Mouse (Mus musculus) stomach, postnatal 0 days (tissue): ENCODE data around the gene Uhrf1.

Experiments
- CTCF ChIP-seq: IDR thresholded peaks from 2 replicates; pipeline ENCODE4 v1.5.1; 2016; ENCODE audit warnings: antibody characterized with exemption, low read depth, mild to moderate bottlenecking, moderate library complexity
- EP300 ChIP-seq: optimal IDR thresholded peaks from 2 replicates; pipeline ENCODE3; 2016; ENCODE audit warnings: antibody characterized with exemption

DNA sequence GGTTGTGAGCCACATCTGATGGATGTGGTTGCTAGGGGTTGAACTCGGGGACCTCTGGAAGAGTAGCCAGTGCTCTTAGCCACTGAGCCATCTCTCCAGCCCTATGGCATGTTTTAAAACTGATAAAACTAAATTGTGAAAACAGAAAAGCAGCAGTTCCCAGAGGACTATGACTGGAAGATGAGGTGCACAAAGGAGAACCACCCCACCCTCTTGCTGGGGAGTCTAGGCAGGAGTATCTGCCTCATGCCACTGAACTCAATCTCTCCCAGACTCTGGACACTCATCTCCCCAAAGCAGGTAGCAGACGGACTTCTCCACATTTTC is 25.6 kb upstream of the Uhrf1 start:
- TF ChIP-seq CTCF, result no peak
- TF ChIP-seq EP300, result no peak
